Mouse (Mus musculus) heart, postnatal 14 days (tissue): ENCODE measurements around the gene Rc3h1. TPM values are rescaled to one million over a fixed set of nuclear protein-coding genes. Genes with fewer than 3 reads are reported as not detected.

Experiments used
- DNase-seq, 2 experiments: peaks; one replicate each; pipeline ENCODE4 v3.0.0; 2021 to 2022
- intact Hi-C: fragments of 180-260 bp; cut with DNase I; formaldehyde crosslinking; loops from one replicate; pipeline ENCODE4 v1.15.1; 2025
- total RNA-seq, 2 experiments: library from RNA; stranded (reverse); gene quantifications; 2 replicates each; pipeline ENCODE4 v1.2.3; 2021

Rc3h1 gene
- total RNA-seq, 2 experiments from 2014 or later, result 48.0 to 48.5 TPM

- DNase-seq, result no peak
- intact Hi-C loops, result no loop called here
Measured at GRCm38 (mm10) chr1:161016378-161016777, 110.2 kb downstream of the Rc3h1 start.

GRCm38 (mm10) chr1:161020051-161020450 is 113.8 kb downstream of the Rc3h1 start:
- intact Hi-C loops, result no loop called here

More at GRCm38 (mm10) chr1:161020051-161020450, 113.8 kb downstream of the Rc3h1 start:
- no peak for DNase-seq

Other genes starting within 250 kb of the Rc3h1 start
- 10 to 100 TPM; 71.1 to 83.6 TPM for gene Rabgap1l, start 113.2 kb upstream of the Rc3h1 start, total RNA-seq
- gene Serpinc1, start 72.2 kb downstream of the Rc3h1 start, total RNA-seq, result under 1 TPM; 0.31 to 0.41 TPM
- gene Zbtb37, start 128.4 kb downstream of the Rc3h1 start, total RNA-seq, result 10 to 100 TPM; 12.8 to 15.8 TPM
- 10 to 100 TPM; 17.4 to 17.6 TPM for gene Dars2, start 164.2 kb downstream of the Rc3h1 start, total RNA-seq
- 1 to 10 TPM; 1.9 to 2.2 TPM for gene Cenpl, start 164.3 kb downstream of the Rc3h1 start, total RNA-seq
- gene Klhl20, start 225.1 kb downstream of the Rc3h1 start, total RNA-seq, result 10 to 100 TPM; 11.4 to 12.4 TPM
- gene Ankrd45, start 236.3 kb downstream of the Rc3h1 start, total RNA-seq, result 1 to 10 TPM; 2.2 to 3.1 TPM